Mouse (Mus musculus) CH12.LX (cell line): ENCODE data around the gene Gm21962.

Experiments used
- BHLHE40 ChIP-seq: IDR thresholded peaks from 2 replicates; pipeline ENCODE4 v1.6.1; 2011; ENCODE audit warnings: mild to moderate bottlenecking, low read depth, low read length, improper control_type of control experiment
- MAFK ChIP-seq: IDR thresholded peaks from 2 replicates; pipeline ENCODE4 v1.6.1; 2011; ENCODE audit warnings: low read length, improper control_type of control experiment; ENCODE audit not compliant: insufficient replicate concordance
- POLR2A ChIP-seq: IDR thresholded peaks from 2 replicates; pipeline ENCODE4 v1.6.1; 2011; ENCODE audit warnings: low read depth, mild to moderate bottlenecking, improper control_type of control experiment, low read length
- POLR2AphosphoS2 ChIP-seq: IDR thresholded peaks from 2 replicates; pipeline ENCODE4 v1.6.1; 2011; ENCODE audit warnings: low read depth, low read length, improper control_type of control experiment
- TCF12 ChIP-seq: IDR thresholded peaks from 2 replicates; pipeline ENCODE4 v1.6.1; 2014; ENCODE audit warnings: low read depth, mild to moderate bottlenecking, inconsistent platforms, low read length, improper control_type of control experiment

- TF ChIP-seq TCF12, result no peak
- no peak for TF ChIP-seq POLR2A
- no peak for TF ChIP-seq MAFK
- TF ChIP-seq POLR2AphosphoS2, result no peak
- TF ChIP-seq BHLHE40, result no peak
Measured at GRCm38 (mm10) chr3:137633726-137634125, 37.6 kb upstream of the Gm21962 start.
